Comparison of ENCODE assay signal across 13 mouse cellular contexts in the genomic region with DNA sequence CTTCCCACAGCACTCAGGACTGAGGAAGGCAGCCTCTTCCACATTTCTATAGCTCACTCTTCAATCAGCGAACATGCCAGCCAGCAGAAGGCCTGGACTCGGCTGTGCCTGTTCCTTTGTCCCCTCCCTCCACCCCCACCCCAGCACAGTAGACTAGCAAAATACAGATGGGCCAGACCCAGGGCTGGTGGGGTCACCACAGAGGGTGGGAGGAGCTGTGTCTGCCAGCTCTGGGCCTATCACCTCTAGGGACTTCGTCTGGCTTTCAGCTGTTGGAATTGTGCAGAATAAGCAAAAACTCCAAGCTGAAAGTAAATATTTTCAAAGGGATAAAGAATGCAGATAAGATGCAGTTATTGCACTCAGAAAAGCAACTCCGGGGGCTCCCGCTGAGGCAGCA. TPM values are rescaled to one million over a fixed set of nuclear protein-coding genes. Genes with fewer than 3 reads are reported as not detected.
DNase-seq lines count a peak whose midpoint lies in the region; ATAC-seq lines count a peak whose summit lies in the region.
"Had no signal": no experiment of that assay in that cellular context is flagged by ENCODE, and none has a peak within 500 bp of the region (broad histone marks: within the 10 kb centered on the region; RNA-seq: fewer than 3 reads in every experiment).

No protein-coding gene starts in this region.

- H3K9me3 ChIP-seq in liver, embryonic 13.5 days (replicated peaks) = no peaks in the 10 kb centered on the region
- H3K9me3 ChIP-seq in liver, embryonic 12.5 days (replicated peaks) = no peaks in the 10 kb centered on the region
- no peaks in the 10 kb centered on the region for H3K9me3 ChIP-seq in forebrain, embryonic 12.5 days
- no peaks in the 10 kb centered on the region for H3K9me3 ChIP-seq in neural tube, embryonic 13.5 days

- H3K9ac ChIP-seq in liver, embryonic 13.5 days = no peak overlapping the region
- no peak overlapping the region for H3K9ac ChIP-seq in liver, embryonic 12.5 days
- H3K9ac ChIP-seq in forebrain, embryonic 12.5 days = no peak overlapping the region
- no peak overlapping the region for H3K9ac ChIP-seq in neural tube, embryonic 13.5 days
- H3K9ac ChIP-seq: liver, embryonic 14.5 days had no signal

- WGBS in liver, embryonic 13.5 days (ENCODE audit: insufficient replicate concordance) = 59% methylated on average over 5 of the region's 5 CpGs
- WGBS in liver, embryonic 12.5 days (ENCODE audit: insufficient replicate concordance) = 57% methylated on average over 5 of the region's 5 CpGs
- 65% methylated on average over 5 of the region's 5 CpGs for WGBS in forebrain, embryonic 12.5 days
- 60% methylated on average over 5 of the region's 5 CpGs for WGBS in neural tube, embryonic 13.5 days

- H3K36me3 ChIP-seq in liver, embryonic 13.5 days = no peaks in the 10 kb centered on the region
- H3K36me3 ChIP-seq in liver, embryonic 12.5 days = no peaks in the 10 kb centered on the region
- H3K36me3 ChIP-seq in forebrain, embryonic 12.5 days (replicated peaks) = no peaks in the 10 kb centered on the region
- no peaks in the 10 kb centered on the region for H3K36me3 ChIP-seq in neural tube, embryonic 13.5 days

- H3K4me3 ChIP-seq in liver, embryonic 13.5 days (replicated peaks) = no peak overlapping the region
- H3K4me3 ChIP-seq in liver, embryonic 12.5 days = no peak overlapping the region
- H3K4me3 ChIP-seq in forebrain, embryonic 12.5 days (replicated peaks) = no peak overlapping the region
- H3K4me3 ChIP-seq in neural tube, embryonic 13.5 days = no peak overlapping the region

- no peak for DNase-seq in liver, embryonic 13.5 days
- peak; percentile 65 for DNase-seq in kidney, postnatal 10 days
- DNase-seq in layer of hippocampus, adult 18-20 months (ENCODE audit: low spot score in 2 of 2) = no peak
- no peak for DNase-seq in adrenal gland, adult 2 months
- DNase-seq: cerebellum, adult 11-12 months; gastrocnemius, postnatal 14 days; right cerebral cortex, adult 18-20 months had no signal

- peaks cover 21% of the 10 kb centered on the region for H3K27me3 ChIP-seq in liver, embryonic 13.5 days
- H3K27me3 ChIP-seq in liver, embryonic 12.5 days (replicated peaks) = peaks cover 22% of the 10 kb centered on the region
- peaks cover 19% of the 10 kb centered on the region for H3K27me3 ChIP-seq in forebrain, embryonic 12.5 days
- peaks cover 20% of the 10 kb centered on the region for H3K27me3 ChIP-seq in neural tube, embryonic 13.5 days
- H3K27me3 ChIP-seq: Patski had no signal

- peak overlapping the region; percentile 23; the same call in 1 of the 2 replicates for H3K27ac ChIP-seq in liver, embryonic 13.5 days
- no peak overlapping the region for H3K27ac ChIP-seq in liver, embryonic 12.5 days
- 0 out of 2 replicates have a peak overlapping the region, but pooled peaks have one; percentile 11 for H3K27ac ChIP-seq in forebrain, embryonic 12.5 days
- peak overlapping the region; percentile 52 for H3K27ac ChIP-seq in neural tube, embryonic 13.5 days (replicated peaks)
- H3K27ac ChIP-seq: liver, embryonic 14.5 days had no signal

- no peak overlapping the region for H3K4me2 ChIP-seq in liver, embryonic 13.5 days
- H3K4me2 ChIP-seq in liver, embryonic 12.5 days = no peak overlapping the region
- H3K4me2 ChIP-seq in forebrain, embryonic 12.5 days = no peak overlapping the region
- no peak overlapping the region for H3K4me2 ChIP-seq in neural tube, embryonic 13.5 days

- peaks cover under 1% of the 10 kb centered on the region; the same call in 1 of the 2 replicates for H3K4me1 ChIP-seq in liver, embryonic 13.5 days (replicated peaks)
- H3K4me1 ChIP-seq in liver, embryonic 12.5 days = peaks cover 14% of the 10 kb centered on the region
- peaks cover 14% of the 10 kb centered on the region for H3K4me1 ChIP-seq in forebrain, embryonic 12.5 days
- H3K4me1 ChIP-seq in neural tube, embryonic 13.5 days (replicated peaks) = peaks cover 17% of the 10 kb centered on the region

- no peak for ATAC-seq in liver, embryonic 13.5 days (ENCODE audit: low read depth)
- ATAC-seq in liver, embryonic 12.5 days = no peak
- ATAC-seq in forebrain, embryonic 12.5 days (ENCODE audit: low FRiP score) = no peak
- ATAC-seq in neural tube, embryonic 13.5 days (ENCODE audit: low read depth) = peak; percentile 68; the same call in 1 of the 2 replicates
- no peak for ATAC-seq in frontal cortex, adult (ENCODE audit: low TSS enrichment)
- ATAC-seq: Patski had no signal

RNA-seq across cellular contexts. Expression of a gene that starts 5.7 kb away (rescaled TPM):
- polyA plus RNA-seq in liver, embryonic 13.5 days (2015; fragmentation: Nextera tagmentation; extraction: Ambion mirVana) = 1.5 and 2.0 TPM in 2 replicates
- polyA plus RNA-seq in liver, embryonic 12.5 days (2016; fragmentation: Nextera tagmentation; extraction: Ambion mirVana) = 3.5 and 3.9 TPM in 2 replicates
- polyA plus RNA-seq in forebrain, embryonic 12.5 days (2016; fragmentation: Nextera tagmentation; extraction: Ambion mirVana) = 6.6 and 10.1 TPM in 2 replicates
- 5.8 and 7.6 TPM in 2 replicates for polyA plus RNA-seq in neural tube, embryonic 13.5 days (2015; fragmentation: Nextera tagmentation; extraction: Ambion mirVana)
- under 1 TPM; 0.33 to 0.62 TPM for total RNA-seq in layer of hippocampus, adult 18-20 months (2021)
- 1 to 10 TPM in 1 of 2 experiments, under 1 TPM in 1; 0.66 to 1.7 TPM for total RNA-seq in adrenal gland, adult 2 months (2021)
- polyA plus RNA-seq in adrenal gland, adult 2 months (2012; rRNA removed) = 7.4 and 7.6 TPM in 2 replicates
- polyA plus RNA-seq: Patski had no signal

RNA-seq across cellular contexts. Expression of a gene that starts 33.0 kb away (rescaled TPM):
- polyA plus RNA-seq in liver, embryonic 13.5 days (2015; fragmentation: Nextera tagmentation; extraction: Ambion mirVana) = 0.74 TPM in 1 of 2 replicates, not detected in the other
- 0.71 TPM in 1 of 2 replicates, not detected in the other for polyA plus RNA-seq in liver, embryonic 12.5 days (2016; fragmentation: Nextera tagmentation; extraction: Ambion mirVana)
- polyA plus RNA-seq in forebrain, embryonic 12.5 days (2016; fragmentation: Nextera tagmentation; extraction: Ambion mirVana) = not detected in 2 replicates
- 1.5 TPM in 1 of 2 replicates, not detected in the other for polyA plus RNA-seq in neural tube, embryonic 13.5 days (2015; fragmentation: Nextera tagmentation; extraction: Ambion mirVana)
- total RNA-seq in layer of hippocampus, adult 18-20 months (2021) = 1 to 10 TPM; 1.0 to 1.5 TPM
- total RNA-seq in adrenal gland, adult 2 months (2021) = 1 to 10 TPM in 1 of 2 experiments, not detected in 1; 3.6 TPM
- not detected in 2 replicates for polyA plus RNA-seq in adrenal gland, adult 2 months (2012; rRNA removed)
- polyA plus RNA-seq: Patski had no signal

RNA-seq across cellular contexts. Expression of a gene that starts 39.5 kb away (rescaled TPM):
- polyA plus RNA-seq in liver, embryonic 13.5 days (2015; fragmentation: Nextera tagmentation; extraction: Ambion mirVana) = 12.3 and 15.7 TPM in 2 replicates
- 16.9 and 17.5 TPM in 2 replicates for polyA plus RNA-seq in liver, embryonic 12.5 days (2016; fragmentation: Nextera tagmentation; extraction: Ambion mirVana)
- 36.4 and 39.2 TPM in 2 replicates for polyA plus RNA-seq in forebrain, embryonic 12.5 days (2016; fragmentation: Nextera tagmentation; extraction: Ambion mirVana)
- 49.9 TPM in 2 replicates for polyA plus RNA-seq in neural tube, embryonic 13.5 days (2015; fragmentation: Nextera tagmentation; extraction: Ambion mirVana)
- total RNA-seq in layer of hippocampus, adult 18-20 months (2021) = 10 to 100 TPM; 76.0 to 78.0 TPM
- 10 to 100 TPM; 60.7 to 64.1 TPM for total RNA-seq in adrenal gland, adult 2 months (2021)
- polyA plus RNA-seq in adrenal gland, adult 2 months (2012; rRNA removed) = 46.4 and 55.5 TPM in 2 replicates
